Mouse (Mus musculus) granulocyte monocyte progenitor cell, adult 5-6 weeks (primary cell): Measurements from ENCODE around the gene Atp5d. TPM values are rescaled to one million over a fixed set of nuclear protein-coding genes. Genes with fewer than 3 reads are reported as not detected.

Source experiments
- ATAC-seq: replicated peaks from 2 replicates; pipeline ENCODE4 v1.8.0; 2016; ENCODE audit warnings: mild to moderate bottlenecking, moderate TSS enrichment, inconsistent platforms; ENCODE audit not compliant: poor library complexity, severe bottlenecking
- total RNA-seq, 2 experiments: library from RNA; stranded (forward) in 1 of 2; stranded (reverse) in 1 of 2; fragments of 200-712, 200-1000 nt in 1 of 2; fragments of >200 nt in 1 of 2; fragmentation: Nextera tagmentation in 1 of 2; gene quantifications; 2 replicates each; pipeline ENCODE4 v1.2.3; 2014 to 2017

The Atp5d gene
- total RNA-seq (2014; fragmentation: Nextera tagmentation) (193 and 253 TPM in 2 replicates), total RNA-seq (2017) (47.4 and 49.6 TPM in 2 replicates)

DNA sequence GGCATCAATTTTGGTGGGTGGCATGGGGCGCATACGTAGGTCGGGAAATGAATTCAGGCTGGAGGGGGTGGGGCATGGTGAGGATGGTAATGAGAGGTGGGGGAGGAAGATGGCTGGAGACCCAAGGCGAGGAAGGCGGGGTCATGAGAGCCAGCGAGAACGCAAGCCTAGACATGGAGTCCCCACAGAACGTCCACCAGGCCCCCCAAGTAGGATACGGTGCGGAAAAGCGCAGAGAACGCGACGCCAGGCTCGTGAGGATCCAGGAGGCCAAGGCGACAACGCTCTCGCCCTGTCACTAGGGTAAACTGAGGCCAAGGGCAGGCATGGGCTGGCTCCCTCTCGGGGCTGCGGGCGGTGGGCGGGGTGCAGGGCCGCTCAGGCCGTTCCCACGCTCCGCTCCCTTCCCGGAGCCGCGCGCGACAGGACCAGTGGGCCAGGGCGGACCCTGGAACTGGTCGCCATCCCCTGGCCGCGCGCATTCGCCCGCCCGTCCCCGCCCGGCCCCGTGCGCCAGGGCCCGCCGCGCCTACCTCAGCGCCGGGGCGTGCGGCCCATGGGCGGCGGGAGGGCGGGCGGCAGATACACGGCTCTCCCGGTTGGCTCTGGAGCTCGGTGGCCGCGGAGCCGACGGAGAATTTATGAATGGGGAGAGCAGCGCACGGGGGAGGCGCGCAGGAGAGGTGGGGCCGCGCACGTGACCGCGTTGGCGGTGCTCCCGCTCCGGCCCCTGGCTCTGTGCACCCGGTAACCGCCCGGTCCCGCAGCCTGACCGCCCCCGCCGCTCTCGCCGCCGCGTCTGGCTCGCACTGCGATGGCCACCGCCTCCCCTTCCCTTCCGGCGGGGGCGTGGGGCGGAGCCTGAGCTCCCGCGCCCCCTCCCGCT is at the start of gene Atp5d:
TSS of gene Atp5d (plus strand) at position 80 of the 886 bp plus-strand sequence.
- 0 out of 2 replicates have a peak, but pooled peaks have one; percentile 3 for ATAC-seq

GRCm38 (mm10) chr10:80089146-80089545 is 49.3 kb upstream of the Atp5d start:
- ATAC-seq, result no peak

DNA sequence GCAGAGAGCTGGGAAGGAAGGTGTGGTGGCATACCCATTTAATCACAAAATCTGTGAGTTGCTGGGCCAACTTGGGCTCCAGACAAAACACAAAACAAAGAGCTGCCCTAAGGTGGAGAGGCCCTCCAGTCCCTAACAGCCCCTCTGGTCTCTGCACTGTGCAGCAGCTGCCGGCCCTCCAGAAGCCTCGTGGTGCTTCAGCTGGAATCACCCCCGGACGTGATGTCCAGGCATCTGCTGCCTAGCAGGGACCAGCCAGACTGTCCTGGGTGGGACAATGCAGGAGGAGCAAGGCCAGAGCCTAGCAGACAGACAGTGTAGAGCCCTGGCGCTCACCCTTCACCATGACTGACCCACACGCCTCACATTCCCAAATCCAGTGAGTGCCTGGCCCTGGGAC is 46.9 kb upstream of the Atp5d start:
- ATAC-seq, result no peak

GRCm38 (mm10) chr10:80092690-80093089 is 45.7 kb upstream of the Atp5d start:
- no peak for ATAC-seq

DNA sequence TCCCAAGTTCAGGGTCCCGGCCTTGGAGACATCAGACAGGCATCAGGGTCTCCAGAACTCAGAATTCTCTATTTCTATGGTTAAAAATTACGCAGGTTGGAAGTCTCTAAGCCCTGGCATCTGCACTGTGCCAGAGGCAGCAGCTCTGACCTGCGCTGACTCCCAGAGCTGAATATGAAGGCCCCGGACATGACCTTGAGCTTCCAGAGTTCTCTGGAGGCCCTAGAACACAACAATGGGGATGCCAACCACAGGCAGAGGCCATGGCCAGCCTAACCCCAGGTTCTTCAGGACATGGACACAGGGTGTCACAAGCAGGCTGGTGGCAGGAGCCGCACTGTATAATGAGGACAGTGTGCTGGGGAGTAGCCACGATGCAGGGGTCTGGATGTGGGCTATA is 44.3 kb upstream of the Atp5d start:
- no peak for ATAC-seq

- no peak for ATAC-seq
Measured at GRCm38 (mm10) chr10:80094684-80095083, 43.7 kb upstream of the Atp5d start.

GRCm38 (mm10) chr10:80095547-80095946 is 42.9 kb upstream of the Atp5d start:
- no peak for ATAC-seq

GRCm38 (mm10) chr10:80097275-80097674 is 41.2 kb upstream of the Atp5d start:
- no peak for ATAC-seq

DNA sequence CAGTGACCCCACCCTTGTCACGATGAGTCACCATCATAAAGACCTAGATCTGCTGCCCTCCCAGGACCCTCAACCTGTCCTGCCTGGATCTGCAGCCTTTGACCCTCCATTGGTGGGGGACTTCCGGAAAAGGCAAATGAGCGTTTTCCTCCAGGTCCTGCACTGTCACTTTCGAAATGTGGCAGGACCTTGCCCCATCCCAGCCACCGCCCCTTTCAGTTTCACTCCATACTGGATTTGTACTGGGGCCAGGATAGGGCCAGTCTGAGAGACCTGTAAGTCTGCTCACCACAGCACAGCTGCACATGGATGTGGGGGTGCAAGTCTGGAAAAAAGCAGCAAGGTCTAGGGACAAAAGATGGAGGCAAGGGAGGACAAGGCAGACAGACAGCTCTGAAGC is 39.8 kb upstream of the Atp5d start:
- peak; percentile 75 for ATAC-seq

GRCm38 (mm10) chr10:80100982-80101381 is 37.5 kb upstream of the Atp5d start:
- no peak for ATAC-seq

DNA sequence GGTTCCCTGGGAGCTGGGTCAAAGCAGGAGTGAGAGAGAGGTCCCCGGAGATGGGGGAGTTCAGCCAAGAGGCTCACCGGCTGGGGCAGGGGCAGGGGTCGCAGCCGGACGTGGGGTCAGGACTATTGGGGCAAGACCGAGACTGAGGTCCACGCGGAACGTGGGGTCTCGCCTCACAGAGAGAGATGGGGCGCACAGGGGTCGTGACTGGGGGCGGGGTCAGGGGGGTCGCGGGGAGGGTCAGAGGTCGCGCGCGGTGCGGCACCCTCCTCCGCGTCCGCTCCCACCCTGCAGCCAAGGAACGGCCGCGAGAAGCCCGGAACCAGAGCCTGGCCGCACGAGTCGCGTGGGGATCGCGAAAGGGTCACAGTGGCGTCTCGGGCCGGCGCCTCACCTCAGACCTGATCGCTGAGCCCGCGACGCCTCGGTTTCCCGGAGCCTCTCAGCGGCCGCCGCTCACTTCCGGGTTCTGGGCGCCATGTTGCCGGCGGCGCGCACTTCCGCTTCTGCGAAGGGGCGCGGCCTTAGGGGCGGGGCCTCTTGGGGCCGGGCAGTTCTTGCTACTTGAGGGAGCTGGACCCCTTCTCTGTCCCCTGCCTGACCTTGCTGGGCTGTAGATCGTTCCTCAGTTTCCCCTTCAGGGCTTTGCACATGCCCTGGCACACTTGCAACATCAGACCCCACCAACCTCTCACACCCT is 36.1 kb upstream of the Atp5d start:
- peak; percentile 67 for ATAC-seq

- no peak for ATAC-seq
Measured at GRCm38 (mm10) chr10:80103032-80103431, 35.4 kb upstream of the Atp5d start.

DNA sequence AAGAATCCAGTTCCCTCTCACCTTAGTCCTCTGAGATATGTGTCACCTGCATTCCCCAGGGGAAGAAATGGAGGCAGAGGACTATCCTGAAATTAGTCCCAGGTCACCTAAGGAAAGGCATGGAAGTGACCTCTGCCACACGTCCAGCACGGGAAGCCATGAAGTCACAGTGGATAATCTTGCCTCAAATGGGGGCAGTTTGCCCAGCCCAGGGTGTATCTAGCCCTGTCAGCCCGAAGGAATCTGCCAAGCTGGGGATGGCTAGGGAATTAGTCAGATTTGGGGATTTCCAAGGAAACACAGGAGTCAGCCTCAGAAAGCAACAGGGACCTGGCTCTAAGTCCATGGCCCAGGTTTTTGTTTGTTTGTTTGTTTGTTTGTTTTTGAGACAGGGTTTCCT is 34.3 kb upstream of the Atp5d start:
- no peak for ATAC-seq

GRCm38 (mm10) chr10:80105460-80105859 is 33.0 kb upstream of the Atp5d start, which contains the start of gene Sbno2:
Gene Sbno2 (minus strand): TSS chr10:80105571.
- peak; percentile 81 for ATAC-seq

- no peak for ATAC-seq
Measured at GRCm38 (mm10) chr10:80105926-80106325, 32.5 kb upstream of the Atp5d start.

DNA sequence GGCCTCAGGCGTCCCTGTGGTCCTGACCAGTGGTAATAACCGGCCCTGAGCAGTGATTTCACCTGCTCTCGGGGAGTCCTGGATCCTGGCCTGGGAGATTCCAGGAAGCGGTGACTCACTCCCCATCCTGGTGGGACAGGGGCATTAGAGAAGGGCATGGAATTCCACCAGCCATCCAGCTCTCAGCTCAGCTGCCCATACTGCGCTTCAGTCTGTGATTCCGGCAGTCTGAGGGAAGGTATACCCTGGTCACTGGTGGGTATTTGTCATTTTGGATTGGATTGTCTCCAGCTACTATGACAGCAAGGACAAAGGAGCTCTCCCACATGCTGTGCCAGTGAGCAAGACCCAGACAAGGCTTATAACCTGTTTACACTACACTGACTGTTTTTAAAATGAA is 30.8 kb upstream of the Atp5d start:
- ATAC-seq, result no peak

- ATAC-seq, result peak; percentile 51
Measured at GRCm38 (mm10) chr10:80114341-80115284, 23.8 kb upstream of the Atp5d start.

DNA sequence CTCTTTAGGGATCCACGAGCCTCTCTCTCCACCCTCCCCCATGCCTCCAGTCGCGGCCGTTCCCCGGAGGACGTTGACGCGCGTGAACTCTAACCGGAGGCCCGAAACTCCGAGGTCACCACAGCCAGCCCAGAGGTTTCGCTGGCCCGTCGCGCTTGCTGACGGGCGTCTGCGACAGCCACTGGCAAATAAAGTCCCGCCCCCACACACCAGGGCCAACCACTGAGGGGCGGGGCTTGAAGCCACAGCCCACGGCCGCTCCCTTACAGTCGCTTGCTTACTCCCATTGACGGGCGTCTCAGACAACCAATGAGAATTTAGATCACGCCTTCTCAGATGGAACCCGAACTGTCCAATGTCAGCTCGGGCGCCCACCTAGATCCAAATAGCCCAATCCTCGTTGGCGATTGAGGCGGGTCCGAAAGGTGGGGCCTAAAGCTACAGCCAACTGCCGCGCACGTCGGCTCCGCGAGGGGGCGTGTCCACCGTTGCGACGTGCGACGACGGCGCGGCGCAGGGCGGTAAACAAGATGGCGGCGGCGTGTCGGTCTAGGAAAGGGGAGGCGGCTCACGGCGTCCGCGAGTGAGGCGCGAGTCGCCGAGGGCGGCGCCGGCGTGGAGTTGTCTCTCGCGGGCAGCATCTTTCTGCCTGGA is 23.0 kb upstream of the Atp5d start, which contains the start of gene Stk11:
TSS of gene Stk11 (plus strand) at position 514 of the 654 bp plus-strand sequence.
- ATAC-seq, result peak; percentile 83

DNA sequence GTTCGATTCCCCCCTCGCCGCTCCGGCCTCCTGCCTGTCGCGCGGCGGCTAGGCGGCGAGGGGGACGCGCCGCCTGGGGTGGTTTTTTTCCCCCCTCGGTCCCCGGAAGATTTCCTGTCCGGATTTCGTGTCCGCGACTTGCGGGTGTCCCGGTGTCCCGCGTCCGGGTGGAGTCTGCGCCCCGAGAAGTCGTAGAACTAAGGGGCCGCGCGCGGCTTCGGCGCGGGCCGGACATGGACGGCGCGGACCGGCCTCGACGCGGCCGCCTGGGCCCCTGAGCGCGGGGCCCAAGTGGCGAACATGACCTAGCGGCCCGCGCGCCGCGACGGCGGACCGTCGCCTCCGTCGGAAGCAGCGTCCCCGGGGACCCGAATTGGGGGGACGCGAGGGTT is 22.5 kb upstream of the Atp5d start:
- ATAC-seq, result no peak

DNA sequence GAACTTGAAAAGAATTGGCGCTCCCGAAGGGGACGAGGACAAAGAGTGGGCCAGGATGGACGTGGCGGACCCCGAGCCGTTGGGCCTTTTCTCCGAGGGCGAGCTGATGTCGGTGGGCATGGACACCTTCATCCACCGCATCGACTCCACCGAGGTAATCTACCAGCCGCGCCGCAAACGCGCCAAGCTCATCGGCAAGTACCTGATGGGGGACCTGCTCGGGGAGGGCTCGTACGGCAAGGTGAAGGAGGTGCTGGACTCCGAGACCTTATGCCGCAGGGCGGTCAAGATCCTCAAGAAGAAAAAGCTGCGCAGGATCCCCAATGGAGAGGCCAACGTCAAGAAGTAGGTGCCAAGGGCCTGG is 21.9 kb upstream of the Atp5d start:
- ATAC-seq, result no peak
